Mouse (Mus musculus) CH12.LX (cell line): ENCODE measurements at regions not wholly inside any gene's neighbourhood (a gene's known extent, or its start where the extent isn't known, plus 50 kb on each side); places are given as distances from the start of the nearest gene placed in this dataset.

ENCODE experiments used
- CTCF ChIP-seq, 2 experiments: IDR thresholded peaks in 1 of 2; conservative IDR thresholded peaks in 1 of 2; 2 replicates each; pipeline ENCODE4 v1.5.1; 2011 to 2012; ENCODE audit warnings: low read depth in 2 of 2, low read length in 2 of 2, improper control_type of control experiment in 1 of 2, inconsistent platforms in 1 of 2, mild to moderate bottlenecking in 1 of 2, moderate library complexity in 1 of 2
- EP300 ChIP-seq: IDR thresholded peaks from 2 replicates; pipeline ENCODE4 v1.6.1; 2011; ENCODE audit warnings: low read length, improper control_type of control experiment
- KAT2A ChIP-seq: IDR thresholded peaks from 2 replicates; pipeline ENCODE4 v1.6.1; 2012; ENCODE audit warnings: low read length, improper control_type of control experiment, inconsistent platforms; ENCODE audit not compliant: insufficient replicate concordance
- MAX ChIP-seq: IDR thresholded peaks from 2 replicates; pipeline ENCODE4 v1.6.1; 2011; ENCODE audit warnings: low read length, improper control_type of control experiment
- POLR2A ChIP-seq: IDR thresholded peaks from 2 replicates; pipeline ENCODE4 v1.6.1; 2011; ENCODE audit warnings: low read depth, mild to moderate bottlenecking, improper control_type of control experiment, low read length
- UBTF ChIP-seq: IDR thresholded peaks from 2 replicates; pipeline ENCODE4 v1.6.1; 2012; ENCODE audit warnings: low read depth, mild to moderate bottlenecking, inconsistent platforms, low read length, improper control_type of control experiment, moderate library complexity

GRCm38 (mm10) chr3:120189606-120190005, 405.3 kb upstream of the Ptbp2 start:
- TF ChIP-seq KAT2A = no peak
- TF ChIP-seq MAX = no peak
- TF ChIP-seq POLR2A = no peak
- TF ChIP-seq EP300 = no peak
- TF ChIP-seq CTCF (conservative IDR thresholded peaks at IDR 0.05 in 1 of 2, IDR thresholded peaks at IDR 0.05 in 1 of 2; ENCODE audit: low read depth in 2 of 2, low read length in 2 of 2) = no peak
- TF ChIP-seq UBTF = no peak
